Mouse (Mus musculus) brain, adult 2 months (tissue): ENCODE results near the gene Nat10.
A peak's percentile ranks its signal among the peaks of the same experiment; 100 is the strongest.

ENCODE experiments used
- DNase-seq: peaks from one replicate; pipeline ENCODE4 v3.0.0; 2011; ENCODE audit warnings: low read depth, low spot score

Gene Nat10

GRCm38 (mm10) chr2:103760906-103761716 lies at the start of gene Nat10:
Nat10 (minus strand) TSS chr2:103761270.
- DNase-seq: peak; percentile 100

GRCm38 (mm10) chr2:103810412-103810811 lies 49.3 kb upstream of the Nat10 start:
- DNase-seq: no peak

- no peak for DNase-seq
These were observed 47.4 kb upstream of the Nat10 start for GRCm38 (mm10) chr2:103808466-103808865.

GRCm38 (mm10) chr2:103803770-103804530 lies 42.9 kb upstream of the Nat10 start:
- DNase-seq: no peak

- no peak for DNase-seq
These were observed 41.4 kb upstream of the Nat10 start for GRCm38 (mm10) chr2:103802422-103802821.

GRCm38 (mm10) chr2:103797491-103798009 lies 36.5 kb upstream of the Nat10 start, which contains the start of gene Caprin1:
Caprin1 (minus strand) TSS chr2:103797649.
- peak; percentile 98 for DNase-seq

- DNase-seq: peak; percentile 87
These were observed 35.9 kb upstream of the Nat10 start for GRCm38 (mm10) chr2:103796861-103797466.

GRCm38 (mm10) chr2:103796211-103796860 lies 35.3 kb upstream of the Nat10 start:
- peak; percentile 68 for DNase-seq

- DNase-seq: peak; percentile 80
These were observed 34.8 kb upstream of the Nat10 start for GRCm38 (mm10) chr2:103795843-103796210.

GRCm38 (mm10) chr2:103792009-103792408 lies 30.9 kb upstream of the Nat10 start:
- no peak for DNase-seq

GRCm38 (mm10) chr2:103785735-103786134 lies 24.7 kb upstream of the Nat10 start:
- DNase-seq: no peak

- peak; percentile 28 for DNase-seq
These were observed 23.6 kb upstream of the Nat10 start for GRCm38 (mm10) chr2:103784621-103785020.

GRCm38 (mm10) chr2:103762492-103762891 lies 1.4 kb upstream of the Nat10 start:
- DNase-seq: no peak

GRCm38 (mm10) chr2:103761993-103762392 lies 923 bp upstream of the Nat10 start:
- no peak for DNase-seq

GRCm38 (mm10) chr2:103760421-103760820 lies 649 bp downstream of the Nat10 start:
- DNase-seq: peak; percentile 31

- DNase-seq: no peak
These were observed 5.5 kb downstream of the Nat10 start for GRCm38 (mm10) chr2:103755458-103756085.

GRCm38 (mm10) chr2:103754614-103755013 lies 6.5 kb downstream of the Nat10 start:
- DNase-seq: no peak

GRCm38 (mm10) chr2:103751771-103752170 lies 9.3 kb downstream of the Nat10 start:
- no peak for DNase-seq

GRCm38 (mm10) chr2:103749091-103749490 lies 12.0 kb downstream of the Nat10 start:
- DNase-seq: no peak

- DNase-seq: no peak
These were observed 13.2 kb downstream of the Nat10 start for GRCm38 (mm10) chr2:103747891-103748290.

- DNase-seq: no peak
These were observed 14.3 kb downstream of the Nat10 start for GRCm38 (mm10) chr2:103746761-103747160.
